Mouse (Mus musculus) heart, embryonic 14.5 days (tissue): ENCODE data around the gene Stx1b. TPM values are rescaled to one million over a fixed set of nuclear protein-coding genes. Genes with fewer than 3 reads are reported as not detected.

Experiments used
- ATAC-seq: fragments of 200-750 bp; cut with Nextera tagmentation; 2 replicates; pipeline ENCODE4 v1.8.0; 2017; ENCODE audit warnings: low read depth, moderate TSS enrichment; ENCODE audit not compliant: insufficient number of reproducible peaks, insufficient read depth, low FRiP score
- H3K27ac ChIP-seq, 2 experiments: fragments of 200-500 bp in 1 of 2; fragments of 300-500 bp in 1 of 2; sonication (generic) in 1 of 2; replicated peaks in 1 of 2; 2 replicates each; pipeline ENCODE4 v1.5.1; 2012 to 2014; ENCODE audit warnings: low read depth in 2 of 2, low read length in 2 of 2, control low read depth in 1 of 2, mild to moderate bottlenecking in 1 of 2, mixed read lengths in 1 of 2; ENCODE audit not compliant: control insufficient read depth in 1 of 2, insufficient read depth in 1 of 2
- H3K27me3 ChIP-seq: fragments of 300-500 bp; sonication (generic); 2 replicates; pipeline ENCODE4 v1.6.1; 2014; ENCODE audit warnings: mild to moderate bottlenecking, low read length, control low read depth; ENCODE audit not compliant: control insufficient read depth, insufficient read depth
- H3K36me3 ChIP-seq: fragments of 300-500 bp; sonication (generic); 2 replicates; pipeline ENCODE4 v1.6.1; 2014; ENCODE audit warnings: mild to moderate bottlenecking, control low read depth, low read length, mixed read lengths; ENCODE audit not compliant: control insufficient read depth, insufficient read depth
- H3K4me1 ChIP-seq, 2 experiments: fragments of 200-500 bp in 1 of 2; fragments of 300-500 bp in 1 of 2; sonication (generic) in 1 of 2; 2 replicates each; pipeline ENCODE4 v1.6.1; 2012 to 2014; ENCODE audit warnings: low read length in 2 of 2, control low read depth in 1 of 2, mixed read lengths in 1 of 2; ENCODE audit not compliant: control insufficient read depth in 2 of 2, insufficient read depth in 2 of 2
- H3K4me2 ChIP-seq: fragments of 300-500 bp; sonication (generic); 2 replicates; pipeline ENCODE4 v1.6.1; 2014; ENCODE audit warnings: mild to moderate bottlenecking, low read length
- H3K4me3 ChIP-seq, 2 experiments: fragments of 200-500 bp in 1 of 2; fragments of 300-500 bp in 1 of 2; sonication (generic) in 1 of 2; 2 replicates each; pipeline ENCODE4 v1.5.1; 2012 to 2014; ENCODE audit warnings: low read length in 2 of 2, mild to moderate bottlenecking in 2 of 2, control low read depth in 1 of 2, low read depth in 1 of 2, moderate library complexity in 1 of 2; ENCODE audit not compliant: control insufficient read depth in 1 of 2, insufficient read depth in 1 of 2
- H3K9ac ChIP-seq: fragments of 300-500 bp; sonication (generic); 2 replicates; pipeline ENCODE4 v1.6.1; 2014; ENCODE audit warnings: mild to moderate bottlenecking, low read length
- H3K9me3 ChIP-seq: fragments of 300-500 bp; sonication (generic); 2 replicates; pipeline ENCODE4 v1.6.1; 2016; ENCODE audit warnings: low read length, control low read depth; ENCODE audit not compliant: control insufficient read depth
- WGBS: fragments of 180-500 bp; shearing (Covaris S2); extraction: QIAGEN DNeasy Blood & Tissue Kit; methylation state at CpG from one replicate; pipeline ENCODE4 v1.1.7; 2014; 5-methylcytosine and 5-hydroxymethylcytosine counted together
- polyA plus RNA-seq: library from polyadenylated mRNA; unstranded; fragments of >200 nt; fragmentation: Nextera tagmentation; extraction: Ambion mirVana; gene quantifications from 2 replicates; pipeline ENCODE4 v1.2.1, GENCODE M21; 2014

Stx1b gene
- polyA plus RNA-seq, 1 experiment from 2014 or later: 1.0 TPM

- peaks cover 12 to 21% of the 10 kb centered on the region in 2 experiments for H3K4me1 ChIP-seq
- H3K4me2 ChIP-seq: no peak overlapping the region
- H3K27ac ChIP-seq: no peak overlapping the region
- no peaks in the 10 kb centered on the region for H3K27me3 ChIP-seq
- peaks cover 4% of the 10 kb centered on the region for H3K36me3 ChIP-seq
- WGBS: 38% methylated on average over 9 of the region's 9 CpGs
- no peak overlapping the region for H3K4me3 ChIP-seq
- H3K9ac ChIP-seq: no peak overlapping the region
- no peak for ATAC-seq
- H3K9me3 ChIP-seq: no peaks in the 10 kb centered on the region
Measured at GRCm38 (mm10) chr7:127773664-127774384, 50.5 kb downstream of the Stx1b start.

- Histone ChIP-seq H3K27ac (no peak overlapping the region), H3K4me3 (no peak overlapping the region), H3K4me2 (no peak overlapping the region), H3K4me1 (peaks cover 10 to 14% of the 10 kb centered on the region in 2 experiments), H3K36me3 (peaks cover 7% of the 10 kb centered on the region), H3K27me3 (no peaks in the 10 kb centered on the region), H3K9me3 (no peaks in the 10 kb centered on the region), H3K9ac (no peak overlapping the region)
- WGBS: 84% methylated on average over 1 of the region's 1 CpGs
- no peak for ATAC-seq
Measured at GRCm38 (mm10) chr7:127772557-127772956, 51.8 kb downstream of the Stx1b start.

GRCm38 (mm10) chr7:127772080-127772479, 52.3 kb downstream of the Stx1b start:
- Histone ChIP-seq H3K4me1 (peaks cover 10 to 14% of the 10 kb centered on the region in 2 experiments), H3K36me3 (peaks cover 12% of the 10 kb centered on the region), H3K27ac (no peak overlapping the region), H3K9me3 (no peaks in the 10 kb centered on the region), H3K9ac (no peak overlapping the region), H3K4me2 (no peak overlapping the region), H3K4me3 (no peak overlapping the region), H3K27me3 (no peaks in the 10 kb centered on the region)
- 68% methylated on average over 3 of the region's 3 CpGs for WGBS
- ATAC-seq: no peak

- no peak overlapping the region for H3K27ac ChIP-seq
- peak overlapping the region; percentile 87; the same call in 1 of the 2 replicates for H3K9ac ChIP-seq
- WGBS: 67% methylated on average over 5 of the region's 5 CpGs
- no peaks in the 10 kb centered on the region for H3K27me3 ChIP-seq
- H3K9me3 ChIP-seq: no peaks in the 10 kb centered on the region
- H3K4me1 ChIP-seq: peaks cover 10 to 14% of the 10 kb centered on the region in 2 experiments
- no peak overlapping the region; a peak in 1 of 4 replicates for H3K4me3 ChIP-seq
- no peak for ATAC-seq
- peak overlapping the region; percentile 93 for H3K4me2 ChIP-seq
- H3K36me3 ChIP-seq: peaks cover 20% of the 10 kb centered on the region
Measured at GRCm38 (mm10) chr7:127771262-127771661, 53.1 kb downstream of the Stx1b start.

- H3K36me3 ChIP-seq: peaks cover 30% of the 10 kb centered on the region
- WGBS: 1% methylated on average over 27 of the region's 27 CpGs
Measured at GRCm38 (mm10) chr7:127770039-127770905, 54.1 kb downstream of the Stx1b start.

GRCm38 (mm10) chr7:127769651-127770038, 54.7 kb downstream of the Stx1b start, which contains the start of gene Orai3:
Orai3 (plus strand) TSS chr7:127769815.
- Histone ChIP-seq H3K27me3 (no peaks in the 10 kb centered on the region), H3K4me3 (peak within 1 kb of the TSS; percentile 69 to 90), H3K9ac (peak within 1 kb of the TSS; percentile 87), H3K4me2 (peak within 1 kb of the TSS; percentile 93), H3K27ac (peak within 1 kb of the TSS; percentile 84 to 85), H3K36me3 (peaks cover 36% of the 10 kb centered on the region), H3K4me1 (peaks cover 8 to 12% of the 10 kb centered on the region in 2 experiments), H3K9me3 (no peaks in the 10 kb centered on the region)
- 0% methylated on average over 24 of the region's 24 CpGs for WGBS
- ATAC-seq: peak; percentile 77

More at GRCm38 (mm10) chr7:127770039-127770905, 54.1 kb downstream of the Stx1b start:
- Histone ChIP-seq H3K4me2 (peak overlapping the region; percentile 93), H3K4me1 (peaks cover 8 to 12% of the 10 kb centered on the region in 2 experiments), H3K9ac (peak overlapping the region; percentile 87), H3K27me3 (no peaks in the 10 kb centered on the region), H3K9me3 (no peaks in the 10 kb centered on the region), H3K4me3 (peak overlapping the region; percentile 69 to 90), H3K27ac (peak overlapping the region; percentile 84 to 85)
- ATAC-seq: 0 out of 2 replicates have a peak, but pooled peaks have one; percentile 4

- 1% methylated on average over 16 of the region's 16 CpGs for WGBS
- Histone ChIP-seq H3K27me3 (no peaks in the 10 kb centered on the region), H3K4me3 (peak overlapping the region; percentile 69 to 90), H3K27ac (peak overlapping the region; percentile 74 to 84), H3K4me2 (peak overlapping the region; percentile 93), H3K4me1 (peaks cover 8 to 12% of the 10 kb centered on the region in 2 experiments), H3K36me3 (peaks cover 42% of the 10 kb centered on the region), H3K9me3 (no peaks in the 10 kb centered on the region), H3K9ac (peak overlapping the region; percentile 87)
- peak; percentile 85 for ATAC-seq
Measured at GRCm38 (mm10) chr7:127768997-127769593, 55.3 kb downstream of the Stx1b start.
